Mouse (Mus musculus): ENCODE measurements around the gene Efhc1.
"Not testable (repeated sequence)": the region's sequence is repeated elsewhere in the genome, so short reads cannot be mapped to it uniquely, and the experiment has no call there.

The Efhc1 gene

DNA sequence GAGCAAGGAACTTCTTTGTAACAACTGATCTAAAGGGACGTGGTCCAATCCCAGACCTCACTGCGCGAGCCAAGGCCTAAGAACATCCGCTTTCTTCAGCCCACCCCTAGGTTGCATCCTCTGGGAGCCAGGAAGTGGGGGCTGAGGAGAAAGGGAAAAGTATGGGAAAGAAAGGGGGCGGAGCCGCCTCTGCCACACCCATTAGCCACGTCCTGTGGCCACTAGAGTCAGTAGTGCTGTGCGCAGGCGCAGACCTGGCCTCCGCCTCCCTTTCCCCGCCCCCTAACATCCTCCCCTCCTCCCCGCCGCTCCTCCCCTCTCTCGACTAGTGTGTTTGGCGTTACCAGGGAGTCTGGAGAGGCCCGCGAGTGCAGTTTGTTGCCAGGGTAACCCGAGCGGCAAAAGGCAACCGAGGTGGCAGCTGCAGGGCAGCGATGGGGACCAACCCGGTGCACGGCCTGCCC, at the start of gene Efhc1:
Gene Efhc1, plus strand, starts transcription at position 327 of the 464 bp plus-strand sequence.
- DNase-seq (ENCODE audit: extremely low spot score, low spot score) = peak; percentile 96

- DNase-seq (ENCODE audit: extremely low spot score, low spot score) = no peak
Observed at GRCm38 (mm10) chr1:20905501-20906127, 45.8 kb upstream of the Efhc1 start.

DNA sequence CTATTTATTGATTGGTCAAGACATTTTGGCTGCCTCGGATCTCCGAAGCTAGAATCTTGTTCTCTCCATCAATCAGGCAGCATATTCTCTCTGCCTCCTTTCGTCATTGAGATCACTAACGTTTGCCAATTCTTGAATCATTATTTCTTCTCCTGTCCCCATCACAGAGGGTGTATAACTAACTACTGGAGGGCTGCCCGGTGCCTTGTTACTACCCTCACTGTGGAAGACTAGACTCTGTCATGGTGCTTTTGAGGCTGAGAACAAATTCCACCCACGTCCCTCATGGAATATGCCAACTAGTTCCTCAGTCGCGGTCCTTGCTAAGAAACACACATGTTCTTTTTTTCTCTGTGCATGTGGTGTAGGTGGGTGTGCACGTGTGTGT, 45.3 kb upstream of the Efhc1 start:
- no peak for DNase-seq (ENCODE audit: extremely low spot score, low spot score)

- DNase-seq (ENCODE audit: extremely low spot score, low spot score) = no peak
Observed at GRCm38 (mm10) chr1:20908541-20908940, 42.9 kb upstream of the Efhc1 start.

DNA sequence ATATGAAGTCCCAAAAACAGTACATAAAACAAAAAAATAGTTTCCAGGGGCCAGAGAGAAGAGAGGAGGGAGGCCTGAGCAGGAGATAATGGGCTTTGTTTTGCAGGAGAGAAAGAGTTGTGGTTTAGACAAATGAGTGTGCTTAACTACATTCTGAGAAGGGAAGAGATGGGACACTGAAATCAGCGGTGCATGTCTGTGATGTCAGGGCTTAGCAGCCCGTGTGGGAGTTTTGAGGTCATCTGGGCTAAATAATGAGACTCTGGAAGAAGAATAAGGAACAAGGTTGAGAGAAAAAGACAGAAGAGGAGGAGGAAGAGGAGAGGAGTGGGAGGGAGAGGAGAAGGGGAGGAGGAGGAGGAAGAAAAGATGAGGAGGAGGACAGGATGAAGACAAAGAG, 39.3 kb upstream of the Efhc1 start:
- DNase-seq (ENCODE audit: extremely low spot score, low spot score) = no peak

GRCm38 (mm10) chr1:20912527-20913171, 38.8 kb upstream of the Efhc1 start:
- no peak for DNase-seq (ENCODE audit: extremely low spot score, low spot score)

DNA sequence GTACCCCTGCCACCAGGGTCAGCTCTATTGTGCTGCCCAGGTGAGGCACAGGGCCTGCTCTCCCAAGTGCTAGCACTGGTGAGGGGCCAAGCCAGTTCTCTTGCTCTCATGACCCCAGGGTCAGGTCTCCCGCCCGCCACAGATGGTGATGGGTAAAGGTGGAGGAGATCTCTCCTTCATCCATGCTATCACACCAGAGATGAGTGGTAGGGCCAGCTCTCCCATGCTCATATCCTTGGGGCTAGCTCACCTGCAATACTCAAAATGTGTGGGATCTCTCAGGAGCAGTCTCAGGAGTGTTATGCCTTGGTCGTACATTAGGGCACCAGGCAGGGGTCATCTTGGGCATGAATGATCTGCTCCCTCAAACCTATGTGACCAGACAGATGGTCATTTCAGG, 36.7 kb upstream of the Efhc1 start:
- DNase-seq (ENCODE audit: extremely low spot score, low spot score) = no peak

- DNase-seq (ENCODE audit: extremely low spot score, low spot score) = no peak
Observed at GRCm38 (mm10) chr1:20915608-20916007, 35.8 kb upstream of the Efhc1 start.

DNA sequence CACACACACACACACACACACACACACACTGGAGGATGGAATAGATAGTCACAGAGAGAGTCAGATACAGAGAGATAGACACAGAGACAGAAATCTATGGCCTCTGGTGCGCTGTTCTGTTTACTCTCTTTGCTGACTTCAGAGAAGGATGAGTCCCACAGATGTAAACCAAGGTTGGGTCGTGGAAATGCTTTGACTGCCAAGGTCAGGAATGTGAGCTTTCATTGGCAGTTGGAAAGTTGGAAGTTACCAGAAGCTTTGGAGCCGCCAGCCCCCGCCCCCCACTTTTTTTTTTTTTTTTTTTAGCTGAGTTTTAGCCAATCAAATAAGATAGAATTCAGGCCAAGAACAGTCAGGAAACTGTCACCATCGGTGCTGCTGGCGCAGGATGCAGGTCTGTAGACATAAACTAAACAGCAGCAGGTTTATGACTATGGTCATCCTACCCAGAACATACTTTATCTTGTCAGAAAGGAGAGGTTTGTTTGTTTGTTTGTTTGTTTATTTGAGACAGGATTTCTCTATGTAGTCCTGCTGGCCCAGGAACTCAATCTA, 33.9 kb upstream of the Efhc1 start:
- DNase-seq (ENCODE audit: extremely low spot score, low spot score) = no peak

DNA sequence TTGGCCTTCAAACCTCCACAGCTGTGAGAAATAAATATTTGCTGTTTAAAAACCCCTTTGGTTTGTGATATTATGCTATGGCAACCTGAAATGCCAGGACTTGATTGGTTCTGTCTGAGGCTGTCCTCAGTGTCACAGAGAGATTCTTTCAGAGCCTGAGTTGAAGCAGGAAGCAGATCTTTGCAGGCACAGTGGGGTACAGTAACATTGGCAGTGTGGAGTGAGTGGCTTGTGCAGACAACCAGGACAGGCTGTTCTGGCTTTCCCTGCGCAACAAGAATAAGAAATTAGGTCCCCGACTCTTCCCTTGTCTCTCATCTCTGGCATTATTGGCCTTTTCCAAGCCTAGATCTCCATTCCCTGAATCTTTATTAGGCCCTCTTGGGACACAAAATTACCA, 31.7 kb upstream of the Efhc1 start:
- no peak for DNase-seq (ENCODE audit: extremely low spot score, low spot score)

DNA sequence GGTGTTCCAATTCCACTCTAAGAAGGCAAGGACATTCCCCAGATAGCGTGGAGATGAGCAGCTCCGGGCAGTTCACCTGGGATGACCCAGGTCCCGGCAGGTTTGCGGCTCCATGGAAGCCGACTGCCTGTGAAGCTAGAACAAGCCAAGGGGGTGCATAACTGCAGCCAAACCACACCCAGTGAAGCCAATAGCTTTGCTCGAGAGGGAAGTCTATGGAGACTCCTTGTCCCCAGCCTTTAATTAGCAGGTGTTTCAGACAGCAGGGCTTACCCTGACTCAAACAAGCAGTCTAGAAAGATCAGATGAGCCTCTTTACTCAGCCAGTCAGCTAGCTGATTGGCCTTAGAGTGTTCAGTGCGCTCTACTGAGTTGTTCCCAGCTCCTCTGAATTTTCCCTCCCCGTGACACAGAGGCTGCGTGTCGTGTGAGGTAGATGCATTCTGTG, 30.3 kb upstream of the Efhc1 start:
- DNase-seq (ENCODE audit: extremely low spot score, low spot score) = no peak

- no peak for DNase-seq (ENCODE audit: extremely low spot score, low spot score)
Observed at GRCm38 (mm10) chr1:20922612-20923399, 28.6 kb upstream of the Efhc1 start.

GRCm38 (mm10) chr1:20925324-20925723, 26.1 kb upstream of the Efhc1 start:
- not testable (repeated sequence) for DNase-seq (ENCODE audit: extremely low spot score, low spot score)

- DNase-seq (ENCODE audit: extremely low spot score, low spot score) = no peak
Observed at GRCm38 (mm10) chr1:20925926-20926325, 25.5 kb upstream of the Efhc1 start.

GRCm38 (mm10) chr1:20926376-20926775, 25.1 kb upstream of the Efhc1 start:
- DNase-seq (ENCODE audit: extremely low spot score, low spot score) = no peak

DNA sequence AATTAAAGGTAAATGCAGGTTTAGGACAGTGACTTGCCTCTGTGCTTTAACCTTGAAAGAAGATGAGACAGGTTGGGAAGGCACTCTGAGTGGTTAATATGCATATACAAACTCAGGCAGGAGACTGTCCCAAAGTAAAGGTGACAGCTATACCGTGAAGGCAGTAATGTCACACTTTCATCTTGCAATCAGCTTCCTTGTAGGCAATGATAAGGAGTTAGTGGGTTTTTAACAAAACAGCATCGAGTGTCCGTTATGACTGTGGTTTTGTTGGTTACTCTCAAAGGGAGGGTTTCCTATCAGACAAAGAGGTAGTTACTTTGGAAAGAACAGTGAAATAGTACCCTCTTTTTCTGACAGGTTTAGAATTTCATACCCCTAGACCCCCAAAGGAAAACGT, 22.9 kb upstream of the Efhc1 start:
- no peak for DNase-seq (ENCODE audit: extremely low spot score, low spot score)

GRCm38 (mm10) chr1:20933457-20933856, 18.0 kb upstream of the Efhc1 start:
- DNase-seq (ENCODE audit: extremely low spot score, low spot score) = peak; percentile 54

- no peak for DNase-seq (ENCODE audit: extremely low spot score, low spot score)
Observed at GRCm38 (mm10) chr1:20935106-20935505, 16.3 kb upstream of the Efhc1 start.

- DNase-seq (ENCODE audit: extremely low spot score, low spot score) = peak; percentile 34
Observed at GRCm38 (mm10) chr1:20939046-20939445, 12.4 kb upstream of the Efhc1 start.

- no peak for DNase-seq (ENCODE audit: extremely low spot score, low spot score)
Observed at GRCm38 (mm10) chr1:20940151-20940550, 11.3 kb upstream of the Efhc1 start.

DNA sequence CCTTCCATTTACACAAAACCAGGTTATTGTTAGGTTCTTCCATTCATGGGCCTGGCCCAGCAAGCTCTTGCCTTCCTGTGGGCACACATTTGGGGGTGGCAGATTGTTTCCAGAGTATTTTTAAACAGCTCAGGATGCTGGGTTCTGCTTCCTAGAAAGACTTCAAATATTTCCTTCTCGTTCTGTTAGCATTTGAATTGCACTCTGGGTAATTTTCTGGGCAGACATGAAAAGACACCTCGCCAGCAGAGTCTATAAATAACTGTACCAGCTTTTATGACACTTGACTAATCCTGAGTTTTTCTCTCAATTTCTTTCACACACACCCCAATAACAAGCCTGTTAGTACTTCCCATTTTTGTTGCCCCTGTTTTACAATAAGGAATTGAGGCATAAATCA, 10.1 kb upstream of the Efhc1 start:
- DNase-seq (ENCODE audit: extremely low spot score, low spot score) = no peak

DNA sequence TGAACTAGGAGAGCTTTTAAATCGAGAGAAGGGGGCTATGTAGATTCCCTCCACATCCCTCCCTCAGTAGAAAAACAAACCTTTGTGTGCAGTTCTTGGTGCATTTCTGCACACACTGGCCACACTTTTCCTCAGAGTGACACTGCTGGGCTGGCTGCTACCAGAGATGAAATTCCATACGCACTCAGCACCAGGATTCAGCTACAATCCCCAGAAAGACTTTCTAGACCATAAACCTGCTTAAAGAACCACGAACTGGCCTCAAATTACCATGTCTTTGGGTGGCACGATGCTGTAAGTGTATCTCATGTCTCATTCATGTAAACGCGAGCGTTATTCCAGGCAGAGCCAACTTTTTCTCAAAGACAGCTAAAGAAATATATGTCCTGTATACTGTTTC, 9.6 kb upstream of the Efhc1 start:
- no peak for DNase-seq (ENCODE audit: extremely low spot score, low spot score)
